Mouse (Mus musculus) kidney, embryonic 16.5 days (tissue): ENCODE results near the gene Spint3. TPM values are rescaled to one million over a fixed set of nuclear protein-coding genes. Genes with fewer than 3 reads are reported as not detected.

Experiments used
- polyA plus RNA-seq: library from polyadenylated mRNA; unstranded; fragments of >200 nt; fragmentation: Nextera tagmentation; extraction: Ambion mirVana; gene quantifications from 2 replicates; pipeline ENCODE4 v1.2.1, GENCODE M21; 2015

The Spint3 gene
- polyA plus RNA-seq, 1 experiment from 2014 or later = not detected

Other genes starting within 250 kb of the Spint3 start
- not detected in 2 replicates for gene Svs5, start 240.7 kb downstream of the Spint3 start, polyA plus RNA-seq
- gene Slpi, start 184.4 kb downstream of the Spint3 start, polyA plus RNA-seq = 0.41 and 1.00 TPM in 2 replicates
- gene Rbpjl, start 170.3 kb downstream of the Spint3 start, polyA plus RNA-seq = 0.06 and 0.29 TPM in 2 replicates
- gene Matn4, start 168.3 kb downstream of the Spint3 start, polyA plus RNA-seq = 0.75 and 2.0 TPM in 2 replicates
- 204 and 209 TPM in 2 replicates for gene Sdc4, start 129.6 kb downstream of the Spint3 start, polyA plus RNA-seq
- 65.9 and 67.0 TPM in 2 replicates for gene Sys1, start 116.5 kb downstream of the Spint3 start, polyA plus RNA-seq
- gene Gm20458, start 112.5 kb downstream of the Spint3 start, polyA plus RNA-seq = 8.1 and 14.0 TPM in 2 replicates
- not detected in 2 replicates for gene Trp53tg5, start 99.7 kb downstream of the Spint3 start, polyA plus RNA-seq
- gene Dbndd2, start 87.4 kb downstream of the Spint3 start, polyA plus RNA-seq = 12.6 and 18.2 TPM in 2 replicates
- gene Pigt, start 75.9 kb downstream of the Spint3 start, polyA plus RNA-seq = 70.7 and 75.8 TPM in 2 replicates
- gene Wfdc2, start 11.0 kb downstream of the Spint3 start, polyA plus RNA-seq = 399 and 441 TPM in 2 replicates
- gene Wfdc6a, start 12.0 kb upstream of the Spint3 start, polyA plus RNA-seq = not detected in 2 replicates
- not detected in 2 replicates for gene Eppin, start 20.1 kb upstream of the Spint3 start, polyA plus RNA-seq
- gene Wfdc6b, start 40.1 kb upstream of the Spint3 start, polyA plus RNA-seq = not detected in 2 replicates
- not detected in 2 replicates for gene Wfdc8, start 40.2 kb upstream of the Spint3 start, polyA plus RNA-seq
- not detected in 2 replicates for gene Wfdc16, start 65.3 kb upstream of the Spint3 start, polyA plus RNA-seq
- not detected in 2 replicates for gene Wfdc10, start 82.6 kb upstream of the Spint3 start, polyA plus RNA-seq
- not detected in 2 replicates for gene Wfdc9, start 83.1 kb upstream of the Spint3 start, polyA plus RNA-seq
- gene Wfdc11, start 100.6 kb upstream of the Spint3 start, polyA plus RNA-seq = not detected in 2 replicates
- gene Wfdc13, start 111.6 kb upstream of the Spint3 start, polyA plus RNA-seq = 0.97 and 1.3 TPM in 2 replicates
- 0.49 and 1.2 TPM in 2 replicates for gene Spint4, start 125.0 kb upstream of the Spint3 start, polyA plus RNA-seq
- not detected in 2 replicates for gene Spint5, start 141.8 kb upstream of the Spint3 start, polyA plus RNA-seq
- gene Wfdc3, start 172.5 kb upstream of the Spint3 start, polyA plus RNA-seq = 1.1 and 1.2 TPM in 2 replicates
- gene Dnttip1, start 172.5 kb upstream of the Spint3 start, polyA plus RNA-seq = 73.3 and 74.2 TPM in 2 replicates
- 449 and 509 TPM in 2 replicates for gene Ube2c, start 196.4 kb upstream of the Spint3 start, polyA plus RNA-seq
- gene Tnnc2, start 206.5 kb upstream of the Spint3 start, polyA plus RNA-seq = 21.0 and 22.3 TPM in 2 replicates
- 22.7 and 25.2 TPM in 2 replicates for gene Snx21, start 212.4 kb upstream of the Spint3 start, polyA plus RNA-seq
- 27.3 and 30.8 TPM in 2 replicates for gene Acot8, start 231.4 kb upstream of the Spint3 start, polyA plus RNA-seq
- gene Zswim3, start 231.6 kb upstream of the Spint3 start, polyA plus RNA-seq = 10.6 and 11.9 TPM in 2 replicates
- 21.7 and 22.3 TPM in 2 replicates for gene Zswim1, start 249.2 kb upstream of the Spint3 start, polyA plus RNA-seq